Mouse (Mus musculus): ENCODE measurements at regions not wholly inside any gene's neighbourhood (a gene's known extent, or its start where the extent isn't known, plus 50 kb on each side); places are given as distances from the start of the nearest gene placed in this dataset.

DNA sequence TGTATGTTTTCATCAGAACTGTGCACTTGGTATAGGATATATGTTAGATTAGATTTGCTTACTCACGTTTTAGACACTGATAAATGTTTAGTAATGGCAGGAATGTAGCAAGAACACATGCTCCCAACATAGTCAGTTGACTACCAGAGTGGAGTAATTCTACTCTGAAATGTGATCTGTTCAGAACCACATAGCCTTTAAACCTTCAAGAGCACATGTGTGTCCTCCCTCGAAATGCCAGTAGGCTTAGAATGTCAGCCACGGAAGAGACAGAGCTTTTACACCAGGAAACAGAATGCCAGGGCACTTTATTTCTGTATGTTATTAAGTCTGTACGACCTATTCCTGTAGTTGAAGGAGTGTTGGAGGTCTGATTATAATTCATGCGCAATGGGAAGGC lies 51.3 kb upstream of the Cd28 start:
- no peak overlapping the region for H3K4me3 ChIP-seq (ENCODE audit: low read depth, low read length)
- H3K4me1 ChIP-seq (ENCODE audit: insufficient read depth, low read depth, low read length), result no peaks in the 10 kb centered on the region
- ATAC-seq (no peak), DNase-seq (ENCODE audit: low spot score) (no peak)
- TF ChIP-seq EP300 (IDR thresholded peaks at IDR 0.05) (no peak), CTCF (IDR thresholded peaks at IDR 0.05) (no peak)
- WGBS, result 73% methylated on average over 5 of the region's 5 CpGs
- H3K4me2 ChIP-seq (replicated peaks; ENCODE audit: low read depth, low read length), result no peak overlapping the region
- no peak overlapping the region for H3K27ac ChIP-seq (ENCODE audit: low read length)
- no peaks in the 10 kb centered on the region for H3K36me3 ChIP-seq (ENCODE audit: insufficient read depth, low read length)
- no peak overlapping the region for H3K9ac ChIP-seq (replicated peaks; ENCODE audit: low read depth)
- H3K27me3 ChIP-seq (replicated peaks; ENCODE audit: insufficient read depth, low read length), result no peaks in the 10 kb centered on the region
- no peaks in the 10 kb centered on the region for H3K9me3 ChIP-seq (ENCODE audit: low read length)

DNA sequence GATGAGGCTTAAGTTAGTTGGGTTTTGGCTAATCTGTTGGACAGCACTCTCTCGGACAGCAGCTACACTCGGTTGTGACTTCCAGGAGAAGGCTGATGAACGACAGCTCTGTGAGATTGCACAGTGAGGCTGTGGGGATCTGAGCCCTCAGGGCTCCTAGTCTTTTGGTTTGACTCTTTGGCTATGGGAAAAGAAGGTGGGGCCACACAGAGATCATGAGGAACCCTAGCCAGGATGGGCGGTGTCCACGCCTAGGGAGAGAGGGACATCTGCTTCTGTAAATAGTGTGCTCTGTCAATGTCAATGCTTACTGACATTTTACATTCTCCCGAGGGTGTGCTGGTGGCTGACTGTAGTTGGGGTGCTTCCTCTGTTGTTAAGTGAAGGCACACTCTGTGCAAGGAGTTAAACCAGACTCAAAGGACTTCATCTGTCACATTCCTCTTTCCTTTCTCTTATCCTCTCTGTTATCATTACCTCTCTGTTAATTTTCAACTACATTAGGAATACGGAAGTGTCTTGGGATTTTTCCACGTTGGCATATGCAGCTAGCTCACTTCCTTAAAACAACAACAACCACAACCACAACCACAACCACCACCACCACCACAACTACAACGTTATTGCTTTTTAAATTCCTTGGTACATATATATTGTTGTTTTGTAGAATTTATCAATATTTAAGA lies 54.2 kb upstream of the Cd28 start:
- H3K4me2 ChIP-seq (replicated peaks; ENCODE audit: low read depth, low read length), result no peak overlapping the region
- H3K27ac ChIP-seq (ENCODE audit: low read length), result no peak overlapping the region
- TF ChIP-seq CTCF (IDR thresholded peaks at IDR 0.05) (no peak), EP300 (IDR thresholded peaks at IDR 0.05) (peak; percentile 47; the same call in 1 of the 2 replicates)
- 24% methylated on average over 9 of the region's 9 CpGs for WGBS
- H3K27me3 ChIP-seq (replicated peaks; ENCODE audit: insufficient read depth, low read length), result no peaks in the 10 kb centered on the region
- H3K9me3 ChIP-seq (ENCODE audit: low read length), result no peaks in the 10 kb centered on the region
- DNase-seq (ENCODE audit: low spot score), result peak; percentile 42
- H3K4me1 ChIP-seq (ENCODE audit: insufficient read depth, low read depth, low read length), result no peaks in the 10 kb centered on the region
- H3K9ac ChIP-seq (replicated peaks; ENCODE audit: low read depth), result no peak overlapping the region
- H3K4me3 ChIP-seq (ENCODE audit: low read depth, low read length), result no peak overlapping the region
- H3K36me3 ChIP-seq (ENCODE audit: insufficient read depth, low read length), result no peaks in the 10 kb centered on the region
- peak; percentile 73 for ATAC-seq

- ATAC-seq (no peak), DNase-seq (ENCODE audit: low spot score) (no peak)
- H3K27me3 ChIP-seq (replicated peaks; ENCODE audit: insufficient read depth, low read length), result no peaks in the 10 kb centered on the region
- no peak overlapping the region for H3K27ac ChIP-seq (ENCODE audit: low read length)
- TF ChIP-seq CTCF (IDR thresholded peaks at IDR 0.05) (no peak), EP300 (IDR thresholded peaks at IDR 0.05) (no peak)
- WGBS, result 50% methylated on average over 2 of the region's 2 CpGs
- peaks cover 4% of the 10 kb centered on the region; the same call in 1 of the 2 replicates for H3K4me1 ChIP-seq (ENCODE audit: insufficient read depth, low read depth, low read length)
- H3K9ac ChIP-seq (replicated peaks; ENCODE audit: low read depth), result no peak overlapping the region
- H3K4me3 ChIP-seq (ENCODE audit: low read depth, low read length), result no peak overlapping the region
- H3K36me3 ChIP-seq (ENCODE audit: insufficient read depth, low read length), result no peaks in the 10 kb centered on the region
- no peaks in the 10 kb centered on the region for H3K9me3 ChIP-seq (ENCODE audit: low read length)
- no peak overlapping the region for H3K4me2 ChIP-seq (replicated peaks; ENCODE audit: low read depth, low read length)
These were observed 54.7 kb upstream of the Cd28 start for GRCm38 (mm10) chr1:60661857-60662256.

- H3K4me2 ChIP-seq (replicated peaks; ENCODE audit: low read depth, low read length), result no peak overlapping the region
- H3K4me1 ChIP-seq (ENCODE audit: insufficient read depth, low read depth, low read length), result peaks cover 4% of the 10 kb centered on the region; the same call in 1 of the 2 replicates
- no peak overlapping the region for H3K4me3 ChIP-seq (ENCODE audit: low read depth, low read length)
- no peak overlapping the region for H3K9ac ChIP-seq (replicated peaks; ENCODE audit: low read depth)
- WGBS, result 75% methylated on average over 1 of the region's 1 CpGs
- no peak for DNase-seq (ENCODE audit: low spot score)
- no peaks in the 10 kb centered on the region for H3K36me3 ChIP-seq (ENCODE audit: insufficient read depth, low read length)
- TF ChIP-seq CTCF (IDR thresholded peaks at IDR 0.05) (no peak), EP300 (IDR thresholded peaks at IDR 0.05) (no peak)
- no peak for ATAC-seq
- no peaks in the 10 kb centered on the region for H3K9me3 ChIP-seq (ENCODE audit: low read length)
- no peak overlapping the region for H3K27ac ChIP-seq (ENCODE audit: low read length)
- no peaks in the 10 kb centered on the region for H3K27me3 ChIP-seq (replicated peaks; ENCODE audit: insufficient read depth, low read length)
These were observed 57.0 kb upstream of the Cd28 start for GRCm38 (mm10) chr1:60659604-60660003.

DNA sequence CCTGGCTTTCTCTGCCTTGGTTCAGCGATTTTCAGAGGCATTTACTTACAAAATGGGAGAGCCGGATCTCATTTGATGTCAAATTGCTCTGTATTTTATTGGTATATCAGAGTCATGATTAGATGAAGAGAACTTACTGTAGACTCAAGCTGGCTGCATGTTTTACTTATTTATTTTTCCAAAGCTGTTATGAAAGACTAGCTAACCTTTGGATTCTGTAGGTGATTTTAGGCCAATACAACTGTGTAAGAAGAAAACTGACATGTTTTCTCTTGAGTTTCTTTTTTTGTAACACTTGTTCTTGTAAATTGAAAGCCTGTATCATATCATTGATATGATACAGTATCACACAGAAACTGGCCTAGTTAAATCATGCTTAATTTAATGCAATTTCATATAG lies 57.6 kb upstream of the Cd28 start:
- Histone ChIP-seq H3K4me3 (ENCODE audit: low read depth, low read length) (no peak overlapping the region), H3K4me1 (ENCODE audit: insufficient read depth, low read depth, low read length) (peaks cover 4% of the 10 kb centered on the region; the same call in 1 of the 2 replicates), H3K9ac (replicated peaks; ENCODE audit: low read depth) (no peak overlapping the region), H3K4me2 (replicated peaks; ENCODE audit: low read depth, low read length) (no peak overlapping the region), H3K27ac (ENCODE audit: low read length) (no peak overlapping the region), H3K9me3 (ENCODE audit: low read length) (no peaks in the 10 kb centered on the region), H3K36me3 (ENCODE audit: insufficient read depth, low read length) (no peaks in the 10 kb centered on the region), H3K27me3 (replicated peaks; ENCODE audit: insufficient read depth, low read length) (no peaks in the 10 kb centered on the region)
- TF ChIP-seq EP300 (IDR thresholded peaks at IDR 0.05) (no peak), CTCF (IDR thresholded peaks at IDR 0.05) (no peak)
- DNase-seq (ENCODE audit: low spot score), result no peak
- ATAC-seq, result no peak
- WGBS, result 85% methylated on average over 2 of the region's 2 CpGs

GRCm38 (mm10) chr1:60658383-60658782 lies 58.2 kb upstream of the Cd28 start:
- Histone ChIP-seq H3K36me3 (ENCODE audit: insufficient read depth, low read length) (no peaks in the 10 kb centered on the region), H3K27me3 (replicated peaks; ENCODE audit: insufficient read depth, low read length) (no peaks in the 10 kb centered on the region), H3K9ac (replicated peaks; ENCODE audit: low read depth) (no peak overlapping the region), H3K4me3 (ENCODE audit: low read depth, low read length) (no peak overlapping the region), H3K4me2 (replicated peaks; ENCODE audit: low read depth, low read length) (no peak overlapping the region), H3K4me1 (ENCODE audit: insufficient read depth, low read depth, low read length) (peaks cover 4% of the 10 kb centered on the region; the same call in 1 of the 2 replicates), H3K27ac (ENCODE audit: low read length) (no peak overlapping the region), H3K9me3 (ENCODE audit: low read length) (no peaks in the 10 kb centered on the region)
- TF ChIP-seq EP300 (IDR thresholded peaks at IDR 0.05), result no peak
- TF ChIP-seq CTCF (IDR thresholded peaks at IDR 0.05), result no peak
- DNase-seq (ENCODE audit: low spot score) (peak; percentile 30), ATAC-seq (peak; percentile 40)
- WGBS, result 61% methylated on average over 4 of the region's 4 CpGs
